10 mouse cellular contexts compared by ENCODE assay signal in genomic region chrX:167231150-167231549, GRCm38 (mm10). TPM values are rescaled to one million over a fixed set of nuclear protein-coding genes. Genes with fewer than 3 reads are reported as not detected.
DNase-seq lines count a peak whose midpoint lies in the region; ATAC-seq lines count a peak whose summit lies in the region.
"Had no signal": no experiment of that assay in that cellular context is flagged by ENCODE, and none has a peak within 500 bp of the region (broad histone marks: within the 10 kb centered on the region; RNA-seq: fewer than 3 reads in every experiment).

No protein-coding gene starts in this region.

- no peaks in the 10 kb centered on the region; the same call in 1 of the 2 replicates for H3K27me3 ChIP-seq in liver, embryonic 12.5 days (replicated peaks)
- H3K27me3 ChIP-seq in stomach, embryonic 16.5 days (ENCODE audit: control insufficient read depth, insufficient read depth, low read length): peaks cover 4% of the 10 kb centered on the region; the same call in 1 of the 2 replicates

- no peak overlapping the region for H3K9ac ChIP-seq in liver, embryonic 12.5 days
- no peak overlapping the region for H3K9ac ChIP-seq in stomach, embryonic 16.5 days (ENCODE audit: low read length)

- H3K36me3 ChIP-seq in liver, embryonic 12.5 days: no peaks in the 10 kb centered on the region
- no peaks in the 10 kb centered on the region for H3K36me3 ChIP-seq in stomach, embryonic 16.5 days (ENCODE audit: control insufficient read depth, insufficient read depth, low read length)

- 48% methylated on average over 8 of the region's 8 CpGs for WGBS in liver, embryonic 12.5 days (ENCODE audit: insufficient replicate concordance)
- WGBS in stomach, embryonic 16.5 days: 43% methylated on average over 8 of the region's 8 CpGs

- H3K4me1 ChIP-seq in liver, embryonic 12.5 days: no peaks in the 10 kb centered on the region
- no peaks in the 10 kb centered on the region; the same call in 1 of the 2 replicates for H3K4me1 ChIP-seq in stomach, embryonic 16.5 days (ENCODE audit: control insufficient read depth, insufficient read depth, low read length)

- DNase-seq in liver: peak; percentile 9
- no peak for DNase-seq in kidney, postnatal 4 days
- DNase-seq in ovary, postnatal 10 days (ENCODE audit: low spot score): no peak
- DNase-seq in urinary bladder, postnatal 10 days (ENCODE audit: low spot score): no peak
- DNase-seq: left cerebral cortex, postnatal 4 days had no signal

- no peak overlapping the region for H3K4me2 ChIP-seq in liver, embryonic 12.5 days
- H3K4me2 ChIP-seq in stomach, embryonic 16.5 days (ENCODE audit: low read depth, low read length): no peak overlapping the region

- no peak overlapping the region for H3K27ac ChIP-seq in liver, embryonic 12.5 days
- peak overlapping the region; percentile 83 for H3K27ac ChIP-seq in stomach, embryonic 16.5 days (ENCODE audit: low read length)
- H3K27ac ChIP-seq: kidney, postnatal 0 days had no signal

- H3K9me3 ChIP-seq in liver, embryonic 12.5 days (replicated peaks): no peaks in the 10 kb centered on the region
- no peaks in the 10 kb centered on the region for H3K9me3 ChIP-seq in stomach, embryonic 16.5 days (replicated peaks; ENCODE audit: control insufficient read depth, low read length)

- no peak overlapping the region for H3K4me3 ChIP-seq in liver, embryonic 12.5 days
- no peak overlapping the region for H3K4me3 ChIP-seq in stomach, embryonic 16.5 days (replicated peaks; ENCODE audit: low read length)

- ATAC-seq in liver, embryonic 12.5 days: no peak
- ATAC-seq in CD4-positive, CD25-positive, alpha-beta regulatory T cell, adult 4 months: peak; percentile 73
- ATAC-seq in inflammation-experienced regulatory T-cells, adult 6 months: peak; percentile 75
- ATAC-seq in stomach, embryonic 16.5 days (ENCODE audit: insufficient read depth, low FRiP score): no peak

RNA-seq across cellular contexts. Expression of gene Tmsb4x, which starts 22.0 kb away (rescaled TPM):
- polyA plus RNA-seq in liver, embryonic 12.5 days (2016; fragmentation: Nextera tagmentation; extraction: Ambion mirVana): 1,414 and 1,473 TPM in 2 replicates
- polyA plus RNA-seq in CD4-positive, CD25-positive, alpha-beta regulatory T cell, adult 4 months (2017; shearing (Covaris generic)): over 10,000 TPM; 10,426 to 12,113 TPM
- over 10,000 TPM; 12,659 to 15,684 (median 12,791) TPM for polyA plus RNA-seq in inflammation-experienced regulatory T-cells, adult 6 months (2017; shearing (Covaris generic))
- 5,589 and 6,437 TPM in 2 replicates for polyA plus RNA-seq in stomach, embryonic 16.5 days (2015; fragmentation: Nextera tagmentation; extraction: Ambion mirVana)

RNA-seq across cellular contexts. Expression of gene Tlr8, which starts 33.0 kb away (rescaled TPM):
- polyA plus RNA-seq in liver, embryonic 12.5 days (2016; fragmentation: Nextera tagmentation; extraction: Ambion mirVana): 0.13 and 0.52 TPM in 2 replicates
- under 1 TPM in 1 of 2 experiments, not detected in 1; 0.13 TPM for polyA plus RNA-seq in CD4-positive, CD25-positive, alpha-beta regulatory T cell, adult 4 months (2017; shearing (Covaris generic))
- polyA plus RNA-seq in inflammation-experienced regulatory T-cells, adult 6 months (2017; shearing (Covaris generic)): under 1 TPM in 1 of 3 experiments, not detected in 2; 0.11 TPM
- 0.81 and 0.93 TPM in 2 replicates for polyA plus RNA-seq in stomach, embryonic 16.5 days (2015; fragmentation: Nextera tagmentation; extraction: Ambion mirVana)

Comparison
In these comparisons a context has a peak if more than half of its experiments do, and no peak if none do; other contexts are left out.
1. ATAC-seq: peak in CD4-positive, CD25-positive, alpha-beta regulatory T cell, adult 4 months (single experiment) and inflammation-experienced regulatory T-cells, adult 6 months (single experiment); none in liver, embryonic 12.5 days (single experiment) and stomach, embryonic 16.5 days (single experiment).